Mouse (Mus musculus): ENCODE results near the gene Hmgcs1.

- TF ChIP-seq CTCF (IDR thresholded peaks at IDR 0.05; ENCODE audit: low read depth, low read length) (no peak), TAL1 (conservative IDR thresholded peaks at IDR 0.05; ENCODE audit: low read depth, low read length) (no peak)
Measured at GRCm38 (mm10) chr13:119704280-119704679, 14.1 kb downstream of the Hmgcs1 start.

Measured in G1E (cell line).